Mouse (Mus musculus) embryonic fibroblast, embryonic 13.5 days (primary cell): ENCODE measurements around the gene Ap1s1. TPM values are rescaled to one million over a fixed set of nuclear protein-coding genes. Genes with fewer than 3 reads are reported as not detected.

Source experiments
- H3K27ac ChIP-seq: 2 replicates; pipeline ENCODE4 v1.5.1; 2012; ENCODE audit warnings: low read length, control low read depth, inconsistent platforms; ENCODE audit not compliant: insufficient read depth
- H3K4me1 ChIP-seq: 2 replicates; pipeline ENCODE4 v1.6.1; 2011; ENCODE audit warnings: low read length; ENCODE audit not compliant: control insufficient read depth, insufficient read depth
- H3K4me3 ChIP-seq: 2 replicates; pipeline ENCODE4 v1.5.1; 2011; ENCODE audit warnings: mild to moderate bottlenecking, control low read depth, low read length; ENCODE audit not compliant: insufficient read depth
- CTCF ChIP-seq: IDR thresholded peaks from 2 replicates; pipeline ENCODE4 v1.5.1; 2011; ENCODE audit warnings: mild to moderate bottlenecking, control low read depth, low read length, moderate library complexity, borderline replicate concordance; ENCODE audit not compliant: insufficient read depth
- POLR2A ChIP-seq: IDR thresholded peaks from 2 replicates; pipeline ENCODE4 v1.6.1; 2011; ENCODE audit warnings: low read depth, mild to moderate bottlenecking, control low read depth, low read length, moderate library complexity
- polyA plus RNA-seq: library from polyadenylated mRNA; stranded (reverse); fragments of >200 nt; gene quantifications from 2 replicates; pipeline ENCODE4 v1.2.4, GENCODE M21; 2011; ENCODE audit warnings: low read depth; ENCODE audit not compliant: missing spikeins, insufficient read length

Ap1s1 gene
- polyA plus RNA-seq, 1 experiment: 149 TPM

GRCm38 (mm10) chr5:136999449-136999848 is 46.5 kb downstream of the Ap1s1 start:
- TF ChIP-seq POLR2A: no peak
- no peak for TF ChIP-seq CTCF
- Histone ChIP-seq H3K27ac (no peak overlapping the region), H3K4me3 (no peak overlapping the region), H3K4me1 (no peaks in the 10 kb centered on the region)

- no peak overlapping the region for H3K4me3 ChIP-seq
- no peak for TF ChIP-seq CTCF
- TF ChIP-seq POLR2A: no peak
- H3K27ac ChIP-seq: no peak overlapping the region
- no peaks in the 10 kb centered on the region for H3K4me1 ChIP-seq
Observed at GRCm38 (mm10) chr5:136989801-136990200, 56.1 kb downstream of the Ap1s1 start.

GRCm38 (mm10) chr5:136988420-136988819 is 57.5 kb downstream of the Ap1s1 start:
- H3K4me1 ChIP-seq: no peaks in the 10 kb centered on the region
- no peak overlapping the region for H3K27ac ChIP-seq
- H3K4me3 ChIP-seq: peak overlapping the region; percentile 81
- TF ChIP-seq CTCF (no peak), POLR2A (no peak)

- TF ChIP-seq POLR2A (no peak), CTCF (no peak)
- Histone ChIP-seq H3K27ac (peak within 1 kb of the TSS; percentile 84), H3K4me3 (peak within 1 kb of the TSS; percentile 81), H3K4me1 (no peaks in the 10 kb centered on the region)
Observed at GRCm38 (mm10) chr5:136987934-136988271, 58.0 kb downstream of the Ap1s1 start, which contains the start of gene Znhit1. Gene Znhit1 (minus strand): TSS chr5:136988021.

- H3K4me1 ChIP-seq: no peaks in the 10 kb centered on the region
- TF ChIP-seq POLR2A (peak; percentile 82), CTCF (no peak)
- peak overlapping the region; percentile 81 for H3K4me3 ChIP-seq
- peak overlapping the region; percentile 84 for H3K27ac ChIP-seq
Observed at GRCm38 (mm10) chr5:136987138-136987933, 58.6 kb downstream of the Ap1s1 start.

GRCm38 (mm10) chr5:136986695-136987137 is 59.2 kb downstream of the Ap1s1 start, which contains the start of gene Plod3:
Gene Plod3 (plus strand): TSS chr5:136987019.
- TF ChIP-seq CTCF (no peak), POLR2A (peak; percentile 61)

More at GRCm38 (mm10) chr5:136986695-136987137, 59.2 kb downstream of the Ap1s1 start, which contains the start of gene Plod3:
- peak within 1 kb of the TSS; percentile 84 for H3K27ac ChIP-seq
- H3K4me3 ChIP-seq: peak within 1 kb of the TSS; percentile 81
- no peaks in the 10 kb centered on the region for H3K4me1 ChIP-seq

Other genes starting within 250 kb of the Ap1s1 start
- gene Col26a1, start 162.9 kb downstream of the Ap1s1 start, polyA plus RNA-seq: 4.4 TPM in 1 of 2 replicates, not detected in the other
- 30.0 and 32.3 TPM in 2 replicates for gene Ift22, start 138.0 kb downstream of the Ap1s1 start, polyA plus RNA-seq
- 107 and 111 TPM in 2 replicates for gene Fis1, start 92.9 kb downstream of the Ap1s1 start, polyA plus RNA-seq
- 0.35 TPM in 1 of 2 replicates, not detected in the other for gene Cldn15, start 79.5 kb downstream of the Ap1s1 start, polyA plus RNA-seq
- 120 and 152 TPM in 2 replicates for gene Plod3, start 59.1 kb downstream of the Ap1s1 start, polyA plus RNA-seq
- gene Znhit1, start 58.1 kb downstream of the Ap1s1 start, polyA plus RNA-seq: 38.5 and 43.5 TPM in 2 replicates
- gene Vgf, start 19.7 kb downstream of the Ap1s1 start, polyA plus RNA-seq: 2.1 and 3.8 TPM in 2 replicates
- 646 and 1,921 TPM in 2 replicates for gene Serpine1, start 26.1 kb upstream of the Ap1s1 start, polyA plus RNA-seq
- 20.2 and 23.4 TPM in 2 replicates for gene Trim56, start 70.1 kb upstream of the Ap1s1 start, polyA plus RNA-seq
- gene Muc3, start 103.2 kb upstream of the Ap1s1 start, polyA plus RNA-seq: not detected in 2 replicates
- gene Muc3a, start 166.3 kb upstream of the Ap1s1 start, polyA plus RNA-seq: not detected in 2 replicates
- 0.33 and 0.73 TPM in 2 replicates for gene Ache, start 241.4 kb upstream of the Ap1s1 start, polyA plus RNA-seq
- 4.4 and 7.7 TPM in 2 replicates for gene Ufsp1, start 248.5 kb upstream of the Ap1s1 start, polyA plus RNA-seq